Mouse (Mus musculus): ENCODE measurements around the gene Rfx2.

Gene Rfx2

DNA sequence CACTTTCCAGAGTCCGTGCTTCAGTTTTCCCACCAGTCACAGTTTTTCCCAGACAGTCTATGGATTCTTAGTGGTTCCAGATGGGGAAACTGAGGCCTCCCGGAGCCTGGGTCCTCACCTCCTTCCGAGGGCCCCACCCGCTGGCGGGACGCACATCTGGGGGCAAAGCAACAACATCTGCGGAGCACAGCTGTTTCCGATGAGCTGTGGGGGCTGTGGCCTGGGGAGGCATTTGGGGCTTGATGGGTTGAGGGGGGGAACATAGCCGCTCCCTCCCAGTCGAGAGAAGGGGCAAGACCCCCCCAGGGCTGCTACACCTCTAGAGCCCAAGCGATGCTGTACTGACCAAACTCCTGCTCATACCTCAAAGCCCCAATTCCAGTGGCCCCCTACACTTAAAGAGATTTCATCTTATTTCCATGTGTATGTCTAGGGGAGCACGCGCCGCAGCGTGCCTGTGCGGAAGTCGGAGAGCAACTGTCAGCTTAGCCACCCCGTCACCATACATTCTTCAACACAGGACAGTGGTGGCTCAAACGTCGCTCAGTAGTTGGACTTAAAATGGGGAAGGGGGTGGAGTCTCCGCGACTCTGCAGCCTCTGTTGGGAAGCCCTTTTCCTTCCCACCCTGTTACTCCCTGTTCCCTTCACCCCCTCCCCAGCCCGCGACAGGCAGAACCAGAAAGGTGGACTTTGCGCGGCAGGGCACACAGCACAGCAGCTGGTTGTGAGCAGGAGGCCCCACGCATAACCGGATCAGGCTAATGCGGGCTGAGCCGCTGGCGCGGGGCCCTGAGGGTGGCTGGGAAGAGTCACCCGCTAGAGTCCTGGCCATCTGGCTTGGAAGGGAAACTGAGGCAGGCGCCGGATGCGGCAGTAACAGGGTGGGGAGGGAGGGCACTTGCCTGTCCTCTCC, 76.3 kb downstream of the Rfx2 start:
- no peak for DNase-seq (ENCODE audit: low spot score in 2 of 2)

DNA sequence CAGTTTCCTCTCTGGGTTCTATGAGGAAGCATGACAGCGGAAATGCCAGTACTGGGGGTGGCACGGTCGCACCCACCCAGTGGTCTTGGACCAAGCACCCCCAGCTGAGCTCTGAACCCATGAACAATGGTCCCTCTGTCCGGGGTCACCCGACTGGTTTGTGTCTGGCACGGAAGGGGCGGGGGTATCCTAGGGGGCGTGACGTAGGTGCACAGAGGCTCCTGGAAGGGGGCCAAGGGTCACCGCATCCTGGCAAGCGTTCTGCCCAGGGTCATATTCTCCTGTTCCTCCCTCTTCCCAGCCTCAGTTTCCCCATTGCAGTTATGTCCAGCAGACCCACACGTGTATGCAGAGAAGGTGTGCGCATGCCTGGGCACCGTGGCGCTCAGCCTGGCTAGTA, 77.4 kb downstream of the Rfx2 start:
- no peak for DNase-seq (ENCODE audit: low spot score in 2 of 2)

DNA sequence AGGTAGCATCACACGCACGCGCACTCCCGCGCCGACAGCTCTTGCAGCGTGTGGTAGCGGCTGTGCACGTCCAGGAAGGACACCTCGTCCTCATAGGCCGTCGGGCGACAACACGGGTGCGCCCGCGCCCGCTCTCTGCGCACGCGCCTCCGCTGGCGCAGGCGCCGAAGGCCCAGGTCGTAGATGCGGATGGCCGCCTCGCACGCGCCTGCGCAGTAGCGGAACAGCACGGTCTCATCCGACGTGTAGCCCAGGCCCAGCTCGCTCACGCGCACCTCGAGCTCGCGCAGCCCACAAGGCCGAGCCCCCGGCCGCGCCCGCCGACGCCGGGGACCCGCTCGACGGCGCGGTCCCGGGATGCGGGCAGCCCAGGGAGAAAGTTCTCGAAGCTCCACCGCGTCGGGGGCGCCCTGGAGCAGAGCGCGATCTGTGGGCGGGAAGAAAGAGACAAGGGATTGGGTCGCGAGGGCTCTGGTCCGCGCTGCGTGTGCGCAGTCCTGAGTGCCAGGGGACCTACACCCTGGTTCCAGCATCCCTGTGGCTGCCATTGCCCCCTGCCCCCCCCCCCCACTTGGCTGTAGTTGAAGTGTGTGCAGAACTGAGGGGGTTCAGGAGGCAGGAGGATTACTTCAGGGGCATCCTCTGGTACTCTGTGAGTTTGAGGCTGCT, 79.3 kb downstream of the Rfx2 start:
- no peak for DNase-seq (ENCODE audit: low spot score in 2 of 2)

DNA sequence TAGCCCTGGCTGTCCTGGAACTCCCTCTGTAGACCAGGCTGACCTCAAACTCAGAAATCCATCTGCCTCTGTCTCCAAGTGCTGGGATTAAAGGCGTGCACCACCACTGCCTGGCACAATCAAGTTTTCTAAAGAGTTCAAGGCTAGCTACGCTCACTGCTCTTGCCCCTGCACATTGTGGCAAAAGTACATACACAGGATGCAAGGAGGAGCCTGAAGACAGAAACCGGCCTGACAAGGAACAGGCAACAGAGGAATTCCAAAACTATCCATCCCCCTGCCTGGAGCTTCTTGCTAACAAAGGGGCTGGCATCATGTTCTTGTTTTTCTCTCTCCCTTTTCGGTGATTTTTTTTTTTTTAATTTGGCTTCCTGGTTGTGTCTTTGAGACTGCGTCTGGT, 86.6 kb downstream of the Rfx2 start:
- DNase-seq (ENCODE audit: low spot score in 2 of 2): no peak

DNA sequence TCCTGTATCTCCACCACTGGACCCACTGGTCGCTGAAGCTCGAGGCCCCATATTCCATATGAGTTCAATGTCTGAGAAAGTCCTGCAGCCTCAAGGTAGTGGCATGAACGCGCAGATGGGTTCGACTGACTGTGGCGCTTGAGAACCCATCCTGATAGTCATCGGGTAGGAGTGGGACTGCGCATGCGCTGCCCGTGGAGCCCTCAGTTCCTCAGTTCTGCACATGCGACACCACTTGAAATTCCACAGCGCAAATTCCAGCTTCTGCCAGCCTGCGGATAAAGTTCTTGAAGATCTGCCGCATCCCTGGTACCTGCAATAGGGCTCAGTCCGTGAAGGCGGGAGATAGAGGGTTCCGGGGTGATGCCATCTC, 90.0 kb downstream of the Rfx2 start:
- DNase-seq (ENCODE audit: low spot score in 2 of 2): no peak

DNA sequence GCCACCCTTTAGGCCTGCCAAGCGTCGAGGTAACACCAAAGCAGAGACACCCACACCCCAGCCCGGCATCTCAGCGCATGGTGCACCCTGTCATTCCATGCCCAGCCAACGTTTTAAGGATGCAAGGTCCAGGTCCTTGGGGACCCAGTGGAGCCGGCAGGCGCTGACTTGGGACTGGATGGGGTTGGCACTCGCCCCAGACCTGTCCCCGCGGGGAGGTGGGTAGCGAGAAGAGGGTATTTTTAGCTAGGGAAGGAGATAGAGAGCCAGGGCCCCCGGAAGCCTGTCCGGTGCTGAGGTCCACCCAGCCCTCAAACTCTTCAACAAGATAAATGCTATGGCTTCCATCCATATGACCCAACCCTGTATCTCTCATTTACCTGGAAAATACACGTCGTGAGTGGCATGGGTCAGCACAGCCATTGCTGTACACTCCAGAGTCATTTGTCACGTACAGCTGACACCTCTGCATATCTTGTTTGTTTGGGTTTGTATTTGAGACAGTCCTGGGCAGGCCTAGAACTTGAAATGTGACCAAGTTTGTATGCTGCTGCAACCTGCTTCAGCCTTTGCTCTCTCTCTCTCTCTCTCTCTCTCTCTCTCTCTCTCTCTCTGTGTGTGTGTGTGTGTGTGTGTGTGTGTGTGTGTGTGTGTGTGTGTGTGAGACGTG, 90.6 kb downstream of the Rfx2 start:
- no peak for DNase-seq (ENCODE audit: low spot score in 2 of 2)

DNA sequence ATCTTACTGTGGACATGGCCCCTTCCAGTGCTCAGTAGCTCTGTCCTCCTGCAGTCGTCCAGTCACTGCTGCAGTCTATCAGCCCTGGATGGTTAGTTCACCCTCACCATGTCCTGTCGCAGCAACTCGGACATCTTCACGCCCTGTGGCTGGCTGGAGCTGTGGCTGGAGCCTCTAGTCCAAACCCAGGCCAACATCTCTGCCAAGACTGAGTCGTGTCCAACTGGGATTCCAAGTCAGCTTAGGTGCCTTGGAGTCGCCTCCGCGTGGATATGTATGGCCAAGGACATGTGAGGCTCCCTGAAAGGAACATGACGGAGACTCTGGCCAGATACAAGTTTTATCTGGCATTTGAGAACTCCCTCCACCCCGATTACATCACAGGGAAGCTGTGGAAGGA, 92.6 kb downstream of the Rfx2 start:
- no peak for DNase-seq (ENCODE audit: low spot score in 2 of 2)

DNA sequence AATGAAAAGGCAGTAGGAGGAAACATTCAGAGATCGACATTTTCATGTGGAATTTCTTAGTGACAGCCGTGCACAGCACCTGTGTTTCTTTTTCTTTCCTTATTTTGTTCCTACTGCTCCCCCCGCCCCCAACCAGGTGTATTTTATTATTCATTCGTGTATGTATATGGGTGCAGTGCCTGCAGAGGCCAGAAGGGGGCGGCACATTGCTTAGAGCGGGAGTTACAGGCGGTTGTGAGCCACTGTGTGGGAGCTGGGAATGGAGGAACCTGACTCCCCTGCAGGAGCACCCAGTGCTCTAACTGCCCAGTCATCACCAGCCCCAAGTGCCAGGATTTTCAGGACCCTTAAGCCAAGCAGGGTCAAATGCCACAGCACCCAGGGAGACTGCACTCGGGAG, 94.3 kb downstream of the Rfx2 start:
- no peak for DNase-seq (ENCODE audit: low spot score in 2 of 2)

DNA sequence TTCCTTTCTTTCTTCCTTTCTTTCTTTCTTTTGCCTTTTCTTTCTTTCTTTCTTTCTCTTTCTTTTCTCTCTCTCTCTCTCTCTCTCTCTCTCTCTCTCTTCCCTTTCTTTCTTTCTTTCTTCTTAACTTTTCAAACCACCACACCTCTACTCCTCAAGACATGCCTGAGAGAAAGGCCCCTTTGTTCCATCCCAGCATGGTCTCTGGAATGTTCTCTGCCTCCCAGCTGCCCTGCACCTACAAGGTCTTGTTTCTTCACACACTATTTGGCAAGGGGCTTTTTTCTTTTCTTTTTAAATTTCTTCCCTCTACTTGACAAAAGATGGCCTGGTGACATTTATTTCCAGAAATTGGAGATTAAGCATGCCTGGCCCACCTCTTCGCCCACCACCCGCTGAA, 101.2 kb downstream of the Rfx2 start:
- no peak for DNase-seq (ENCODE audit: low spot score in 2 of 2)

DNA sequence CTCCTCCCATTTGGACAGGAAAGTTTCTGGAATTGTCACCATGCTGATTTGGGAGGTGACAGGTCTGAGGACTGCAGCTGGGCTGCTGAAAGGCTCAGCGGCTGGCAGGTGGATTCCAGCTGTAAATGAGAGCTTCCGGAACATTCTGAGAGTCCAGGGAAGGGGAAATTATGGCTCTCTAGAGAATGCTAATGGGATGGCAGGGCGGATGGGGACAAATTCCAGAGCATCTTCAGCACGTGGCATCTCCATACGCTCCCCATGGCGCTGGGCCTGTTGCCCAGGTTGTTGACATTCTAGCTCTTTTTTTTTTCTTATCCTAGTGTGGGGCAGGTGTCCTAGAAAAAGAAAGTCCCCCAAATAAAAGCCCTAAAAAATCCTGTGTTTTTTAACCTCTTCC, 101.7 kb downstream of the Rfx2 start:
- no peak for DNase-seq (ENCODE audit: low spot score in 2 of 2)

DNA sequence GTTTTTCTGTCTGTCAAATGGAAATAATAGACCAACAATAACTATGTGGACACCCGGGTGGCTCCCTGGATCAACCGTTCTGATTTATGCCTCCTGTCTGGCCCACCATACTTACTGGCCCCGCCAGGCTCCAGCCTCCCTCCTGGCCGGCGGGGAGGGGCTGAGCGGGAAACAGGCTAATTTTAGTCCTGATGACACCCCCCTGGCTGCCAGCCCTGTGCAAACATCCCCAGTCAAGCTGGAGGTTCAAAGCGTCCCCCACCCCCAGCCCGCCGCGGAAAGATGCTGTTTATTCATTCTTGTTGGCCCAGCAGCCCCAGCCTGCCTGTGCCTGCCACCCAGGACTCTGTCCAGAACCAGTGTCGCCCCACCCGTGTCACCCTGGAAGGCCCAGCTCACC, 102.7 kb downstream of the Rfx2 start:
- no peak for DNase-seq (ENCODE audit: low spot score in 2 of 2)

DNA sequence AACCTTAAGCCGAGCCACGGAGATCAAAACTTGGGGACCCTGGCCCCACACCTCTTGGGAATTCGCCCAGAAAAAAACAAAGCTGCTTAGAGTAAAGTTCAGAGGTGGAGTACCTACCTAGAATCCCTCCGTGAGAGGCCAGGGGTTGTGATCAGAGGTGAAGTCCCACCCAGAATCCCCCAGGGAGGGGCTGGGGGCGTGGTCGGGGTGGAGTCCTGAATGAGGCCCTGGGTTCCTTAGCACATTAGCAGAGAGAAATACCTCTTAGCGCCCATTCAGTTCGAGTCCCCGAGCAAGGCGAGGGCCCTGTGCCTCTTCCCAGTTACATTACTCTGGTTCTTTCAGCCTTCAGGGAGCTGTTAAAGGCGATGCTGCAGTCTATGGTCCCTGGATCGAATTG, 103.2 kb downstream of the Rfx2 start:
- no peak for DNase-seq (ENCODE audit: low spot score in 2 of 2)

DNA sequence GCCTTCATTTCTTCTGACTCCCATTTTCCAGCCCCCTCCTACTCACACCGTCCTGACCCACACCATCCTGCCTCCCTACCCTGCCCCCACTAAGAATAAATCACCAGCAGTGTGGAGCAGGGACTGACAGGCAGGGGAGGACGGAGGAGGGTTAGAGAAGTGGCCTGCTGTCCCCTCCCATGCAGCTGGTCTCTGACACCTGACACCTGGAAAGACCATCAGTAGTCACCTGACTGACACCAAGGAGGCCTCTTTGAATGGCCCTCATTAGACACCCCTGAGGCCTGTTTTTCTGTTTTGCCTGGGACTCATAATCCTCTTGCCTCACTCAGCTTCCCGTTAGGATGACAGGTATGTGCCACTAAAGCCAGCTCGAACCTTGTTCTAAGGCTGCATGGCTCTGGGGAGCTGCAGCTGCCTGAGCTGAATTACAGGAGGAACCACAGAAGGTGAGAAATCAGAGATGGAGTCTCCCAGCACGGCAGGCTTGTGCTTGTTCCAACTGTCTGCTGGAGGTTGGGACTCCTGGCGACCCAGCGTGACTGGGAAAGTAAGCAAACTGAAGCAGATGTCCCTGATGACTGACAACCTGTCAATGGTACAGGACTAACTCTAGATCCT, 103.7 kb downstream of the Rfx2 start:
- no peak for DNase-seq (ENCODE audit: low spot score in 2 of 2)

Data from frontal cortex, postnatal 10 days (tissue).